Mouse (Mus musculus): ENCODE results near the gene Rere. TPM values are rescaled to one million over a fixed set of nuclear protein-coding genes. Genes with fewer than 3 reads are reported as not detected.

Rere gene
- total and polyA plus RNA-seq, 3 experiments: 3.1 to 36.5 (median 8.7) TPM

DNA sequence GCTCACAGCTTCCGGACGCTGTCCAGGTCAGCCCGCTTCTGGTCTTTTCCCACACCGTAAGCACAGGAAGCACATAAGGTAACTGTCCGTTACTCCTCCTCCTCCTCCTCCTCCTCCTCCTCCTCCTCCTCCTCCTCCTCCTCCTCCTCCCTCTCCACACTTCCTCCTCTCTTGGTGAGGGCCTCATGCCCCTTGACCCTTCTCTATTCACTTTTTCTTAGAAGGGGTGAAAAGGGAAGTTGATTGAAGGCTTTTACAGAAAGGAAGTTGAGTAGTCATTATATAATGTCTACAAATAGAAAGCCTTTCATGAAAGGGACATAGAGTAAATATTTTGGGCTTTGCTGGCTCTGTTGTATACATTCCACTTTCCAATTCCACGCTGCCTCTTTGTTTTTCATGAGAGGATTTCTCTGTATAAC is 68.2 kb downstream of the Rere start:
- in situ Hi-C loops (cut with MboI; ENCODE audit: low pct_ligation_motif_present, low pct_unique_long_range_greater_than_20kb, low sequenced_read_pairs) (loop anchor here (10.0 kb wide), 1 partner anchor 105 kb away; no protein-coding TSS in a partner anchor), dilution Hi-C loops (cut with MboI; ENCODE audit: extremely low pct_ligation_motif_present, extremely low pct_unique_long_range_greater_than_20kb, low sequenced_read_pairs) (no loop called here)
- Histone ChIP-seq H3K4me1 (ENCODE audit: control insufficient read depth in 1 of 2, insufficient read depth in 2 of 2) (peaks cover 8 to 47% of the 10 kb centered on the region in 2 experiments; a peak in 3 of 4 replicates), H3K36me3 (replicated peaks in 1 of 2; ENCODE audit: control insufficient read depth in 1 of 2, insufficient read depth in 1 of 2, low read length in 1 of 2) (peaks cover 0 to 4% of the 10 kb centered on the region in 2 experiments), H3K27me3 (replicated peaks) (no peaks in the 10 kb centered on the region), H3K4me3 (replicated peaks in 1 of 3; ENCODE audit: low read depth in 2 of 3, low read length in 2 of 3, poor library complexity in 1 of 3) (no peak overlapping the region), H3K9me3 (replicated peaks; ENCODE audit: low read length) (no peaks in the 10 kb centered on the region), H3K79me2 (replicated peaks; ENCODE audit: control insufficient read depth, extremely low read depth, insufficient read depth, poor library complexity, severe bottlenecking) (peaks cover 18% of the 10 kb centered on the region; the same call in 1 of the 2 replicates), H3K27ac (ENCODE audit: insufficient read depth, low read depth) (no peak overlapping the region), H3K9ac (ENCODE audit: insufficient read depth, low read depth) (no peak overlapping the region), H3K4me2 (ENCODE audit: insufficient read depth, low read depth, poor library complexity, severe bottlenecking) (no peak overlapping the region)
- no peak for TF ChIP-seq ZKSCAN1 (IDR thresholded peaks at IDR 0.05; ENCODE audit: borderline replicate concordance, low read depth, low read length)
- TF ChIP-seq SMC3 (IDR thresholded peaks at IDR 0.05; ENCODE audit: low read depth, low read length): no peak
- TF ChIP-seq ELF1 (IDR thresholded peaks at IDR 0.05; ENCODE audit: low read depth, low read length): 0 out of 2 replicates have a peak, but pooled peaks have one; percentile 13
- TF ChIP-seq ZNF384 (IDR thresholded peaks at IDR 0.05; ENCODE audit: low read depth, low read length): no peak
- no peak for DNase-seq (ENCODE audit: extremely low read depth)

DNA sequence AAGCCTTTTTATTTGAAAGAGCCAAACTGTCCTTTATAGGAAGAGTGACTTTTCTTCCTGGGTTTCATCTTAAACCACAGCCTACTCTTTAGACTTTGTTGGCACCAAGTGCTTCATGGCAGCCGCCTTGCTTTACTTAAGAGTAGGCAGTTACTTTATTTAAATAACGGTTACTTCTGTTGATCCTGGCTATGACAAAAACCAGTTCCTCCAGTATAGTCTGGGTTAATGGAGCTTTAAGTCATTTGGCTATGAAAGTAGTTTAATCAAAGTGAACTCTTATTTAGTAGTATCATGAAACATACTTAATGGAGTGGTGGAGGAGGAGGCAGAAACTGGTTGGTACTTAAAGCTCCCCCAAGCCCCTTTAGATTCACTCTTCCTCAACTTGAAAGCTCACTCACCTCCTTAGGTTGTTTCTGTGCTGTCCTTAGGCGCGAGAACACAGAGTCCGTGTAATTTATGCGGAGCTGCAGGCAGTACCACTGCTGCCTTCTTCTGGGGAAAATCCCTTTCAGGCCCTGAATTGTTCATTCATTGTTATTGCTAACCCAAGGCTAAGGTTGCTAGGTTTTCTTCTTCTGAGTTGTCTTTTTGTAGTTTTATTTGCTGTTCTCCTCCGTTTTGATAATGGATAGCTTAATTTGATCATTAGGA is 70.1 kb downstream of the Rere start:
- Histone ChIP-seq H3K4me1 (ENCODE audit: control insufficient read depth in 1 of 2, insufficient read depth in 2 of 2) (peaks cover 8 to 53% of the 10 kb centered on the region in 2 experiments; a peak in 3 of 4 replicates), H3K9me3 (replicated peaks; ENCODE audit: low read length) (no peaks in the 10 kb centered on the region), H3K4me2 (ENCODE audit: insufficient read depth, low read depth, poor library complexity, severe bottlenecking) (peak overlapping the region; percentile 47; the same call in 1 of the 2 replicates), H3K36me3 (replicated peaks in 1 of 2; ENCODE audit: control insufficient read depth in 1 of 2, insufficient read depth in 1 of 2, low read length in 1 of 2) (peaks cover 0 to 12% of the 10 kb centered on the region in 2 experiments), H3K4me3 (replicated peaks in 1 of 3; ENCODE audit: low read depth in 2 of 3, low read length in 2 of 3, poor library complexity in 1 of 3) (no peak overlapping the region), H3K79me2 (replicated peaks; ENCODE audit: control insufficient read depth, extremely low read depth, insufficient read depth, poor library complexity, severe bottlenecking) (peaks cover 19% of the 10 kb centered on the region; the same call in 1 of the 2 replicates), H3K27me3 (replicated peaks) (no peaks in the 10 kb centered on the region), H3K9ac (ENCODE audit: insufficient read depth, low read depth) (peak overlapping the region; percentile 68), H3K27ac (ENCODE audit: insufficient read depth, low read depth) (peak overlapping the region; percentile 84)
- in situ Hi-C loops (cut with MboI; ENCODE audit: low pct_ligation_motif_present, low pct_unique_long_range_greater_than_20kb, low sequenced_read_pairs) (loop anchor here (10.0 kb wide), 1 partner anchor 103 kb away; no protein-coding TSS in a partner anchor), dilution Hi-C loops (cut with MboI; ENCODE audit: extremely low pct_ligation_motif_present, extremely low pct_unique_long_range_greater_than_20kb, low sequenced_read_pairs) (no loop called here)
- peak; percentile 57 for TF ChIP-seq EP300 (IDR thresholded peaks at IDR 0.05; ENCODE audit: low read length)
- peak; percentile 74 for TF ChIP-seq MXI1 (IDR thresholded peaks at IDR 0.05; ENCODE audit: low read depth, low read length)
- TF ChIP-seq ELF1 (IDR thresholded peaks at IDR 0.05; ENCODE audit: low read depth, low read length): peak; percentile 35; the same call in 1 of the 2 replicates
- no peak for TF ChIP-seq ZNF384 (IDR thresholded peaks at IDR 0.05; ENCODE audit: low read depth, low read length)
- TF ChIP-seq MAX (IDR thresholded peaks at IDR 0.05; ENCODE audit: low read length): no peak
- peak; percentile 66; the same call in 1 of the 2 replicates for TF ChIP-seq E2F4 (IDR thresholded peaks at IDR 0.05; ENCODE audit: insufficient replicate concordance, low read depth, low read length)
- TF ChIP-seq ZC3H11A (IDR thresholded peaks at IDR 0.05; ENCODE audit: low read depth, low read length): no peak
- TF ChIP-seq TBP (conservative IDR thresholded peaks at IDR 0.05; ENCODE audit: low read depth, low read length): 0 out of 2 replicates have a peak, but pooled peaks have one; percentile 24
- no peak for TF ChIP-seq ZMIZ1 (IDR thresholded peaks at IDR 0.05; ENCODE audit: low read depth, low read length)
- no peak; the same call in 1 of the 2 replicates for TF ChIP-seq ETS1 (conservative IDR thresholded peaks at IDR 0.05; ENCODE audit: low read depth, low read length)
- TF ChIP-seq POLR2A (IDR thresholded peaks at IDR 0.05; ENCODE audit: low read depth, low read length): peak; percentile 32
- no peak for TF ChIP-seq ZKSCAN1 (IDR thresholded peaks at IDR 0.05; ENCODE audit: borderline replicate concordance, low read depth, low read length)
- peak; percentile 90 for DNase-seq (ENCODE audit: extremely low read depth)

Data from CH12.LX (cell line).